Mouse (Mus musculus) neural tube, embryonic 11.5 days (tissue): ENCODE measurements at regions not wholly inside any gene's neighbourhood (a gene's known extent, or its start where the extent isn't known, plus 50 kb on each side); places are given as distances from the start of the nearest gene placed in this dataset.
A peak's percentile ranks its signal among the peaks of the same experiment; 100 is the strongest.

ENCODE experiments used
- ATAC-seq: fragments of 200-750 bp; cut with Nextera tagmentation; 2 replicates; pipeline ENCODE4 v1.8.0; 2017; ENCODE audit warnings: moderate number of reproducible peaks, mild to moderate bottlenecking, moderate TSS enrichment, moderate library complexity; ENCODE audit not compliant: insufficient read depth, low FRiP score, low TSS enrichment
- DNase-seq: peaks from one replicate; pipeline ENCODE4 v3.0.0-alpha.2; 2015; ENCODE audit warnings: low spot score
- H3K27ac ChIP-seq: fragments of 300-500 bp; sonication (generic); 2 replicates; pipeline ENCODE4 v1.5.1; 2014; ENCODE audit warnings: low read depth, mild to moderate bottlenecking, low read length
- H3K27me3 ChIP-seq: fragments of 300-500 bp; sonication (generic); 2 replicates; pipeline ENCODE4 v1.6.1; 2014; ENCODE audit warnings: mild to moderate bottlenecking, low read length, mixed read lengths; ENCODE audit not compliant: control insufficient read depth, insufficient read depth
- H3K36me3 ChIP-seq: fragments of 300-500 bp; sonication (generic); 2 replicates; pipeline ENCODE4 v1.6.1; 2014; ENCODE audit warnings: mild to moderate bottlenecking, low read length, moderate library complexity, mixed read lengths; ENCODE audit not compliant: control insufficient read depth, insufficient read depth
- H3K4me1 ChIP-seq: fragments of 300-500 bp; sonication (generic); 2 replicates; pipeline ENCODE4 v1.6.1; 2014; ENCODE audit warnings: low read length, mixed read lengths; ENCODE audit not compliant: control insufficient read depth, insufficient read depth
- H3K4me2 ChIP-seq: fragments of 300-500 bp; sonication (generic); 2 replicates; pipeline ENCODE4 v1.6.1; 2014; ENCODE audit warnings: low read depth, mild to moderate bottlenecking, moderate library complexity
- H3K4me3 ChIP-seq: fragments of 300-500 bp; sonication (generic); 2 replicates; pipeline ENCODE4 v1.5.1; 2014; ENCODE audit warnings: low read depth, low read length
- H3K9ac ChIP-seq: fragments of 300-500 bp; sonication (generic); 2 replicates; pipeline ENCODE4 v1.6.1; 2014; ENCODE audit warnings: mild to moderate bottlenecking, low read length
- H3K9me3 ChIP-seq: fragments of 300-500 bp; sonication (generic); 2 replicates; pipeline ENCODE4 v1.6.1; 2016; ENCODE audit warnings: low read length; ENCODE audit not compliant: control insufficient read depth
- WGBS: fragments of 180-500 bp; shearing (Covaris S2); extraction: QIAGEN DNeasy Blood & Tissue Kit; methylation state at CpG from one replicate; pipeline ENCODE4 v1.1.7; 2014; 5-methylcytosine and 5-hydroxymethylcytosine counted together

DNA sequence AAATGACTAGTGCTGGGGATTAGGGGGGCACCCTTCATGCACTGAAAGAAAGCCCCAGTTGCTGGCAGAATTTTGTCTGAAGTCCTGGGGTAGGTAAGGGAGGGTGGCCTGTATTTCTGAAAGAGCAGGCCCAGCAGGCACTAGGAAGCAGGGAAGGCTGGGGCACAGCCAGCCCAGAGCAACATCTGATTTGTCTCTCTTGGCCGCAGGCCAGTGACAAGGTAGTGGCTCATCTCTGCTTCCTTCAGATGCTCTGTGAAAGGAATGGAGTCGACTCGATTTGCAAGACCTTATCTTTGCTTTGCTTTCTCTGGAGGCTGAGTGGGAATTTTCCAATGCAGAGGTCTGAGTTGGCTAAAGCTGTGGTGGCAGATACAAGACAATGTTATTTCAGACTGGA is 390.9 kb downstream of the Vps13c start:
- H3K27me3 ChIP-seq, result no peaks in the 10 kb centered on the region
- no peak overlapping the region for H3K9ac ChIP-seq
- no peak overlapping the region for H3K27ac ChIP-seq
- H3K4me3 ChIP-seq, result no peak overlapping the region
- ATAC-seq (no peak), DNase-seq (no peak)
- no peaks in the 10 kb centered on the region for H3K36me3 ChIP-seq
- no peak overlapping the region for H3K4me2 ChIP-seq
- 85% methylated on average over 3 of the region's 3 CpGs for WGBS
- H3K4me1 ChIP-seq, result no peaks in the 10 kb centered on the region
- H3K9me3 ChIP-seq, result no peaks in the 10 kb centered on the region

DNA sequence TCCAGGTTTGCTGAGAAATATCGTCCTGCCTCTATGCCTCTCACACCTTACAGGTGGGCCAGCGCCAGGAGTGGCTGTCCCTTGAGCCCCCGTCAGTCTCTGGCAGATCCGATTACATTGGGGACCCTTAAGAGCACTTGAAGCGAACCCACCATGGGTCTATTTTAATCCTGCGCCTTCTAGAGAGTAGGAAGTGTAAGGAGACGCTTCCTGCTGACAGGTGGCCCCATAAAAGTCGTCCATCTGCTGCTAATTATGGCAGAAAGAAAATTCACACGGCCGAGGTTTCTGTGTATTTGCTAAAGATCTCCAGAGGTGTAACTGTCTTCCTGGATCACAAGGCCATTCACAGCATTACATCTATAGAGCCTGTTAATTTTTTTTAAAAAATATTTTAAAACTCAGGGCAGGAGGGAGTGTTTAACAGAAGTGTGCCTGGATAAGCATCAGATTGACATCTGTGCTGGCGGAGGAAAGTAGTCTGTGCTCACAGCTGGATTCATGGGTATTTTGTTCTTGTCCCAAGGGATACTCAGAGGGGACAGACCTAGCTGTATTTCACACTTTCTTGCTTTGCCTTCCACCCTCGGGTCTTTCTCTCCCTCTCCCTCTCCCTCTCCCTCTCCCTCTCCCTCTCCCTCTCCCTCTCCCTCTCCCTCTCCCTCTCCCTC is 394.9 kb downstream of the Vps13c start:
- no peak overlapping the region for H3K4me3 ChIP-seq
- no peaks in the 10 kb centered on the region for H3K27me3 ChIP-seq
- no peaks in the 10 kb centered on the region for H3K4me1 ChIP-seq
- 37% methylated on average over 12 of the region's 12 CpGs for WGBS
- H3K27ac ChIP-seq, result no peak overlapping the region
- peak; percentile 16 for DNase-seq
- ATAC-seq, result no peak
- no peak overlapping the region for H3K4me2 ChIP-seq
- no peaks in the 10 kb centered on the region for H3K9me3 ChIP-seq
- no peaks in the 10 kb centered on the region for H3K36me3 ChIP-seq
- no peak overlapping the region for H3K9ac ChIP-seq

GRCm38 (mm10) chr9:68239121-68239520 is 398.9 kb downstream of the Vps13c start:
- no peaks in the 10 kb centered on the region for H3K9me3 ChIP-seq
- H3K4me1 ChIP-seq, result no peaks in the 10 kb centered on the region
- no peak overlapping the region for H3K4me3 ChIP-seq
- ATAC-seq, result no peak
- no peak for DNase-seq
- no peak overlapping the region for H3K4me2 ChIP-seq
- H3K27me3 ChIP-seq, result no peaks in the 10 kb centered on the region
- H3K36me3 ChIP-seq, result no peaks in the 10 kb centered on the region
- no peak overlapping the region for H3K9ac ChIP-seq
- H3K27ac ChIP-seq, result no peak overlapping the region

DNA sequence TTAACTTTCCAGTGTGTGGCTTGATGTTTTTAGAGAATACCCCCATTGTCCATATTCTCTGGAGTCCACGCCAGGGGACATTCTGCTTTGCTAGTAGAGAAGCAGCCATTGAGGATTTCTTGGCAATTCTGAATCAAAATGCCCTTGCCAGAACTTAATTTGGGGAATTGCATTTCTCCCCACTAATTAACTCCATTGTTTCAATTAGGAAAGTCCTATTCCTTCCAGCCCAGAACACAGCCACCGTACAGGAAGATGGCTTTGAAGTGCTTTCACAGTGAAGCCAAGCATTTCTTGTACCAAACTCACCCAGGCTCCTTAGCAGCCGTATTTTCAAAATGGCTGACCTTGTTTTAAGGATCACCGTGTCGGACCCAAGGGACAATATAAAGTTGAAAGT is 399.4 kb downstream of the Vps13c start:
- no peak for ATAC-seq
- H3K9ac ChIP-seq, result no peak overlapping the region
- no peaks in the 10 kb centered on the region for H3K27me3 ChIP-seq
- no peak overlapping the region for H3K4me3 ChIP-seq
- no peak overlapping the region for H3K4me2 ChIP-seq
- 88% methylated on average over 5 of the region's 5 CpGs for WGBS
- H3K27ac ChIP-seq, result no peak overlapping the region
- H3K9me3 ChIP-seq, result no peaks in the 10 kb centered on the region
- no peaks in the 10 kb centered on the region for H3K4me1 ChIP-seq
- H3K36me3 ChIP-seq, result no peaks in the 10 kb centered on the region
- DNase-seq, result no peak

DNA sequence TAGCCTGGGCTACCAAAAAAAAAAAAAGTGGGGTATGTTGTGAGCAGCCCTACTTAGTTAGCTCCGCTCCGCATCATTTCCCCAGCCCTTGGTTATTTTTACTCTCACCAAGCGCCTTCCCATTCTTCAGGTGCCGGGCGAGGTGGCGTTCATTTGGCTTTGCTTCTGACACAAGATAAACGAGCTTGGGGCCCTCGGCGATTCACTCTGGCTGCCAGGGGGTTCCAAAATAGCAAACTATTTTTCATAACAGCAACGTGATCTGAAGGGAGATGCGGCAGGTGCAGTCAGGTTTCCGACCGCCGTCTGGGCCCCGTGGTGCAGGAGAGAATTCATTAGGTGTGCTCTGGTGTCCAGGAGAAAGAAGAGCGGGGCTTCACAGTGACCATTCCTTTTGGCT is 403.6 kb upstream of the Rora start:
- Histone ChIP-seq H3K4me1 (no peaks in the 10 kb centered on the region), H3K36me3 (no peaks in the 10 kb centered on the region), H3K9ac (no peak overlapping the region), H3K27ac (no peak overlapping the region), H3K4me3 (no peak overlapping the region), H3K9me3 (no peaks in the 10 kb centered on the region), H3K27me3 (no peaks in the 10 kb centered on the region), H3K4me2 (no peak overlapping the region)
- 86% methylated on average over 16 of the region's 16 CpGs for WGBS
- DNase-seq (no peak), ATAC-seq (no peak)

- Histone ChIP-seq H3K27ac (no peak overlapping the region), H3K9ac (no peak overlapping the region), H3K36me3 (no peaks in the 10 kb centered on the region), H3K9me3 (no peaks in the 10 kb centered on the region), H3K4me3 (no peak overlapping the region), H3K4me1 (peaks cover 7% of the 10 kb centered on the region; the same call in 1 of the 2 replicates), H3K27me3 (no peaks in the 10 kb centered on the region), H3K4me2 (no peak overlapping the region)
- DNase-seq (no peak), ATAC-seq (no peak)
- 60% methylated on average over 3 of the region's 3 CpGs for WGBS
These were observed 399.4 kb upstream of the Rora start for GRCm38 (mm10) chr9:68254218-68254617.

DNA sequence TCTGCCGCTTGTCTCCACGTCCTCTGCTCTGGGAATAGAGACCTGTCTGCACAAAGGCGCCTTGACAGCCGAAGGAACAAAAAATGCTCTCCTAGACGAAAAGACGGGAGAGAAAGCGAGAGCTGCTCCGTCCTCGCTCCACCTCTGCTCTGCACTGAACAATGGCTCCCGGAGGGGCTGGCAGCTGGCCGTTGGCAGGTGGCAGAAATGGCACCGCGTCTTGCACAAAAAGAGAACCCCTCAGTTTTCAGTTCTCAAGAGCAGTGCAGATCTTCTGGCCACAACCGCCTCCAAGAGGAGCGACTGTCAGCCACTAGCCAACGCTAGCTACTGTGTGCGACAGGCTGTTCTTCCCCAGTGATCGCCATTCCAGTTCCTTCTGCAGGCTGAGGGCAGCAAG is 385.0 kb upstream of the Rora start:
- H3K27ac ChIP-seq, result no peak overlapping the region
- H3K27me3 ChIP-seq, result no peaks in the 10 kb centered on the region
- H3K9ac ChIP-seq, result no peak overlapping the region
- ATAC-seq, result no peak
- H3K4me1 ChIP-seq, result no peaks in the 10 kb centered on the region
- H3K4me3 ChIP-seq, result no peak overlapping the region
- no peak overlapping the region for H3K4me2 ChIP-seq
- DNase-seq, result no peak
- 79% methylated on average over 18 of the region's 18 CpGs for WGBS
- no peaks in the 10 kb centered on the region for H3K36me3 ChIP-seq
- H3K9me3 ChIP-seq, result no peaks in the 10 kb centered on the region

DNA sequence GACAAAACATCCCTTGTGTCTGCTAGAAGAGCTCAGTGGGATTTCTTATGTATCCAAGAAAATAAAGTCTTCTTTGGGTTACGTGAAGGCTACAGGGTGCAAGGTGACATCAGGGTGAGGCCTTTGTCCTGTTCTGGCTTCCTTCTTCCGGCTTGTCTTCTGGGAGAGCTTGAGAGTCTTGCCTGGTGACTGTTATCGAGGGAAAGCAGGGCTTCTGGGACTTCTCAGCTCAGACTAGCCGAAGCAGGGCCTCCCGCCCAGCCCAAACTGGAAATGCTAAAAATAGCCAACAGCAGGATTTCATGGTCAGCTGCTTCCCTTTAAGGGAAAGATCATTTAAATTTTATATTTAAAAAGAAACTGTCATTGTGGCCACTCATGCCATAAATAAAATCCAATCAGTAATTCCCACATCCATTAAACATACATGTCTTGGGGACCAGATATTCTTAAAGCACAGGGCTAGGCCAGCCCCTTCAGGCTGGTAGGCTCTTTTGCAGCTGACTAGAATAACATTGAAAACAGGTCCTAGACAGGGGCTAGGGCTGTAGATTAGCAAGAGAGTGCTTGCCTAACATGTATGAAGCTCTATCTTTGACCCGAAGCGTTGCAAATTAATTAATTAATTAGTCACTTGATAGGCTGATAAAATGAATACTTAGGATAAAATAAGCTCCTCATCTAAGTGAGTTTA is 351.2 kb upstream of the Rora start:
- Histone ChIP-seq H3K27me3 (no peaks in the 10 kb centered on the region), H3K9ac (no peak overlapping the region), H3K36me3 (no peaks in the 10 kb centered on the region), H3K4me2 (no peak overlapping the region), H3K9me3 (no peaks in the 10 kb centered on the region), H3K27ac (no peak overlapping the region), H3K4me1 (no peaks in the 10 kb centered on the region), H3K4me3 (no peak overlapping the region)
- ATAC-seq (no peak), DNase-seq (peak; percentile 10)
- WGBS, result 67% methylated on average over 7 of the region's 7 CpGs

GRCm38 (mm10) chr9:68330721-68331120 is 322.9 kb upstream of the Rora start:
- H3K9me3 ChIP-seq, result no peaks in the 10 kb centered on the region
- H3K27me3 ChIP-seq, result no peaks in the 10 kb centered on the region
- DNase-seq (no peak), ATAC-seq (no peak)
- no peaks in the 10 kb centered on the region for H3K4me1 ChIP-seq
- H3K4me2 ChIP-seq, result no peak overlapping the region
- no peaks in the 10 kb centered on the region for H3K36me3 ChIP-seq
- H3K27ac ChIP-seq, result no peak overlapping the region
- H3K4me3 ChIP-seq, result no peak overlapping the region
- H3K9ac ChIP-seq, result no peak overlapping the region
- WGBS, result 87% methylated on average over 3 of the region's 3 CpGs
